Mouse (Mus musculus): ENCODE measurements around the gene Gm47283.
"Not testable (repeated sequence)": the region's sequence is repeated elsewhere in the genome, so short reads cannot be mapped to it uniquely, and the experiment has no call there.

- not testable (repeated sequence) for TF ChIP-seq CTCF (IDR thresholded peaks at IDR 0.05; ENCODE audit: control insufficient read depth, insufficient read depth, insufficient replicate concordance, low read depth, low read length); POLR2A (IDR thresholded peaks at IDR 0.05; ENCODE audit: control insufficient read depth, low read depth, low read length)
These were observed 40.1 kb upstream of the Gm47283 start for GRCm38 (mm10) chrY:90744381-90744981.
